Mouse (Mus musculus) E14TG2a.4 (cell line): ENCODE measurements at regions not wholly inside any gene's neighbourhood (a gene's known extent, or its start where the extent isn't known, plus 50 kb on each side); places are given as distances from the start of the nearest gene placed in this dataset.
"Not testable (repeated sequence)": the region's sequence is repeated elsewhere in the genome, so short reads cannot be mapped to it uniquely, and the experiment has no call there.

Experiments
- H3K27me3 ChIP-seq: 2 replicates; pipeline ENCODE4 v1.6.1; 2014; ENCODE audit warnings: low read length, control low read depth; ENCODE audit not compliant: insufficient read depth
- H3K36me3 ChIP-seq: 2 replicates; pipeline ENCODE4 v1.6.1; 2014; ENCODE audit warnings: low read length, control low read depth; ENCODE audit not compliant: insufficient read depth
- H3K4me1 ChIP-seq: replicated peaks from 2 replicates; pipeline ENCODE4 v1.6.1; 2014; ENCODE audit warnings: low read depth, low read length, control low read depth
- H3K4me3 ChIP-seq: replicated peaks from 2 replicates; pipeline ENCODE4 v1.5.1; 2014; ENCODE audit warnings: mild to moderate bottlenecking, low read length
- H3K9me3 ChIP-seq: 2 replicates; pipeline ENCODE4 v1.6.1; 2014; ENCODE audit warnings: low read length, control low read depth
- CTCF ChIP-seq: conservative IDR thresholded peaks from 2 replicates; pipeline ENCODE4 v1.5.1; 2014; ENCODE audit warnings: low read length
- NANOG ChIP-seq: IDR thresholded peaks from 2 replicates; pipeline ENCODE4 v1.6.1; 2014; ENCODE audit warnings: borderline replicate concordance, low read length, mixed read lengths
- POU5F1 ChIP-seq: IDR thresholded peaks from 2 replicates; pipeline ENCODE4 v1.6.1; 2014; ENCODE audit warnings: low read length, borderline replicate concordance

DNA sequence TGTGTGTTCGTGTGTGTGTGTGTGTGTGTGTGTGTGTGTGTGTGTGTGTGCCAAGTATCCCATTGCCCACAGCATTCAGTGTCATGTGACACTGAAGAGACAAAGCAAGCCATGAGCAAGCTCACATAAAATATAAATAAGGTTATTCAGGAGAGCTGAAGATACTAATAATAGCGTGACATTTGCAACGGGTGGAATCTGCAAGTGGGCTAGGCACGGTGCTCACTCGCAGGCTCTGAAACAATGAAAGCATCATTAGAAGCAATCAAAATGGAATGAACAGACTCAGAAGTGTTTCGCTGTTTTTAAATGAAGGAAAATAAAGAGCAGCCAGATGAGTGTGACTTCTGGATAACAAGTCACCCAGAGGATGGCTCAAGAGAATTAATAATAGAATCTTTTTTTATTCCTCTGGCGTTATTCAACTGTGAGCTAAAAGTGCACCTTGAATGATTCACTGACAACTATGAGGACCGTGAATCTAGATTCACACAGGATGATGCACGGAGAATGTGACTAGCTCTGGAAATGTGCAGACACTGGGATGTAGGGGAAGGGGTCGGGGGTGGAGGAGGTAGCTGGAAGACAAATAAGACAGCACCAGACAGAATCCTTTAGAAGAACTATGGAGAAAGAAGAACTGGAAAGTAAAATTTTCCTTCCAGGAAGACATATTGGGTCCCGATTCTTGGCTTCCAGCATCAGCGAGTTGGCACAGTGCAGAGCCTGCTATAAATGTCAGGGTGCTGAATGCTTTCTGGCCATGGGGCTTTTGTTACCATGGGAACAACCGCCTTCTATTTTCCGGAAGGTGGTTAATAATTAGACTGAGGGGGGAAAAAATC, 55.3 kb downstream of the Actbl2 start:
- no peaks in the 10 kb centered on the region for H3K4me1 ChIP-seq
- TF ChIP-seq CTCF (no peak), NANOG (no peak), POU5F1 (no peak)
- H3K36me3 ChIP-seq: no peaks in the 10 kb centered on the region
- peaks cover 5% of the 10 kb centered on the region for H3K9me3 ChIP-seq
- H3K27me3 ChIP-seq: no peaks in the 10 kb centered on the region
- no peak overlapping the region for H3K4me3 ChIP-seq

DNA sequence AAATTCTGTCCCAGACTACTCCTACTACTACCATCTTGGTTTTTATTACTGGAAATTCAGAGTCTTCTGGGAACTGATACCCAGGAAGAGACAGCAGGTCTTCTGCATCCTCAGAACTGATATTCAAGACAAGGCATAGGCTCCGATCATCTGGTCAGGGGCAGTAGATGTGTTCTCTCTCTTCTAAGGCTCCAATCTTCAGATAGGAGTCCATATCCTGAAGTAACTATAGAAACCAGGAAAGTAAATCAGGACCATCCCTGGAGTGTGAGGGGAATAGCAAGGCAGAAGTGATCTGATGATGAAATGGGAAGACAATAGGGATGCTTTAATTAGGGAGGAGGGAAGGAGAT, 55.9 kb downstream of the Actbl2 start:
- H3K27me3 ChIP-seq: no peaks in the 10 kb centered on the region
- H3K4me1 ChIP-seq: no peaks in the 10 kb centered on the region
- no peak for TF ChIP-seq POU5F1
- TF ChIP-seq NANOG: no peak
- TF ChIP-seq CTCF: no peak
- H3K4me3 ChIP-seq: no peak overlapping the region
- H3K9me3 ChIP-seq: peaks cover 5% of the 10 kb centered on the region
- H3K36me3 ChIP-seq: no peaks in the 10 kb centered on the region

DNA sequence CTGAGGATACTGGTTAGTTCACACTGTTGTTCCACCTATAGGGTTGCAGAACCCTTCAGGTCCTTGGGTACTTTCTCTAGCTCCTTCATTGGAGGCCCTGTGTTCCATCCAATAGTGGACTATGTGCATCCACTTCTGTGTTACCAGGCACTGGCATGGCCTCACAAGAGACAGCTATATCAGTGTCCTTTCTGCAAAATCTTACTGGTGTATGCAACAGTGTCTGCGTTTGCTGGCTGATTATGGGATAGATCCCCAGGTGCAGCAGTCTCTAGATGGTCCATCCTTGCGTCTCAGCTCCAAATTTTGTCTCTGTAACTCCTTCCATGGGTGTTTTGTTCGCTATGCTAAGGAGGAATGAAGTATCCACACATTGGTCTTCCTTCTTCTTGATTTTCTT, 58.7 kb downstream of the Actbl2 start:
- not testable (repeated sequence) for H3K27me3 ChIP-seq, H3K4me3 ChIP-seq, H3K4me1 ChIP-seq, H3K36me3 ChIP-seq
- peaks cover 26% of the 10 kb centered on the region for H3K9me3 ChIP-seq

DNA sequence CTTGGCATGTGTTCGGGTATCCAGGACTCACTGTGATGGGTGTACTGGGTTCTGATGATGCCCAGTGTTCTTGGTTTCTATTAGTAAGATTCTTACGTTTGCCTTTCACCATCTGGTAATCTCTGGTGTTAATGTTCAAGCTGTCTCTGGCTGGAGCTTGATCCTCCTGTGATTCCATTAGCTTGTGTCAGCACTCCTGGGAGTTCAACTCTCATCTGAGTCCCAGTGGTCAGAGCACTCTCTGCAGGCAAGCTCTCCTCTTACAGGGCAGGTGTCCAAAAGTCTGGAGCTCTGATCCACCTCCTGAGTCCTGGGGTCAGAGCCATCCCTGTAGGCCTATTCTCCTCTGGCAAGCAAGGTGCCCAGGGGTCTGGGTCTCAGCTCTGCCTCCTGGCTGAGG, 63.1 kb downstream of the Actbl2 start:
- H3K4me1 ChIP-seq, H3K36me3 ChIP-seq, H3K27me3 ChIP-seq, H3K4me3 ChIP-seq: not testable (repeated sequence)
- peaks cover 24% of the 10 kb centered on the region for H3K9me3 ChIP-seq

DNA sequence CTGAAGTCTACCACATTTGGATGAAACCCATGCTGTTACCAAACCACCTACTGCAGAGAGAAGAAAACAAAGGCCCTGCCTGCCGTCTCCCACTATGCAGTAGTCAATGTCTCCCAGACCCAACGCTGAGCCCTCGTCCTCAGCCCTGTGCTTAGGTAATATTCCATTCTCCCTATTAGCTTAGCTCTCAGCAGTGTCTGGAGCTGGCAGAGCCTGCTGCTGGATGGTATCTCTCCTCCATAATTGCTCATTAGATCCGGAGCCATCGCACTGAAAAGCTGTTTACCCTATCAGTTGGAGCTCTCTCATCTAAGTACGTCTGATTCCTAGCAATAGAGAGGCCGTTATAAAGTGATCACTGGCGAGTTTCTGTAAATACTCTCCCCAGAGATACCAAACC, 68.4 kb downstream of the Actbl2 start:
- peaks cover 5% of the 10 kb centered on the region for H3K4me1 ChIP-seq
- no peak for TF ChIP-seq NANOG
- H3K36me3 ChIP-seq: no peaks in the 10 kb centered on the region
- 0 out of 2 replicates have a peak, but pooled peaks cover 2% of the 10 kb centered on the region for H3K27me3 ChIP-seq
- H3K9me3 ChIP-seq: peaks cover 7% of the 10 kb centered on the region
- H3K4me3 ChIP-seq: no peak overlapping the region

DNA sequence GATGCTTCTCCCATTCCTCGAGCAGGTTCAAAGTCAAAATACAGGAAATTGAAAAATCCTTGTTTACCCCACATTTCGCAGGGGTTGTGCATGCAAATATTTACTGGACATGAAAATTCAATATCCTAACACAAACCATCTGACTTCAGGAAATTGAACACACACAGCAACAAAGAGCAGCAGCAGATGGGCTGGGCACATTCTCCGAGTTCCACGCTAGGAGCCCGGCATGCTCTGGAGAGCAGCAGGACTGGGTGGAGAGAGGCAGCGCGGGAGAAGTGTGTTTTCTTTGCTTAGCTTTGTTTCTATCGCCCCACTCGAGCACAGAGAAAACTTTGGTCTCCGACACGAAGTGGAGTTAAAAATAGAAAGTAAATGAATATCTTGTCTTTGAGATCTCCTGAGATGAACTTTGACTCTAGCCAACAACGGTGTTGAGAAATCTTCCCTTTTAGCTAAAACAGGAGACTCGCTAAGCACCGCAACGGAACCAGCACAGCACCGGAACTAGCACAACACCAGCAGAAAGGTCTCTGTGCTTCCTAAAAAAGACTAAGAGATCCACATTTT, 71.4 kb downstream of the Actbl2 start:
- H3K4me3 ChIP-seq: peak overlapping the region; percentile 55
- 0 out of 2 replicates have a peak, but pooled peaks cover 2% of the 10 kb centered on the region for H3K27me3 ChIP-seq
- no peaks in the 10 kb centered on the region for H3K9me3 ChIP-seq
- H3K4me1 ChIP-seq: peaks cover 5% of the 10 kb centered on the region
- TF ChIP-seq CTCF: no peak
- no peak for TF ChIP-seq NANOG
- no peak for TF ChIP-seq POU5F1
- no peaks in the 10 kb centered on the region for H3K36me3 ChIP-seq

DNA sequence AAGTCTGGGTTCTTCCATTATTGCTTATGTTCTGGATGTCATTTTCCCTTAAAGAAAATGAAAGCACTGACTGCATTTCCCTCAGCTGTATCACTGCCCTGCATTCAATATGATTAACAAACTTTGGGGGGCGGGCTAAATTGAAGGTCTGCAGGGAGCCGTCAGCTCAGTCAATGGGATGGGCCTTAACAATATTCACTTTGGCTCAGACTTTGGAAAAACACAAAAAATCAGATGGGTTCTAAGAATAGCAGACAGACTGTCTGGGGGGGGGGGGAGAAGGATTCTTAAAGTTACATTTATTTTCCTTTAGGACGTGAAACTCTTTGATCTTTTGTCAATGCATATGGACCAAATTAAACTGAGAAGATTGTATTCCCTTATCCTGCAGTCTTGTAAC, 78.2 kb downstream of the Actbl2 start:
- no peaks in the 10 kb centered on the region for H3K36me3 ChIP-seq
- TF ChIP-seq POU5F1 (no peak), NANOG (no peak), CTCF (no peak)
- H3K9me3 ChIP-seq: peaks cover 29% of the 10 kb centered on the region
- no peaks in the 10 kb centered on the region for H3K27me3 ChIP-seq
- no peak overlapping the region for H3K4me3 ChIP-seq
- H3K4me1 ChIP-seq: no peaks in the 10 kb centered on the region

DNA sequence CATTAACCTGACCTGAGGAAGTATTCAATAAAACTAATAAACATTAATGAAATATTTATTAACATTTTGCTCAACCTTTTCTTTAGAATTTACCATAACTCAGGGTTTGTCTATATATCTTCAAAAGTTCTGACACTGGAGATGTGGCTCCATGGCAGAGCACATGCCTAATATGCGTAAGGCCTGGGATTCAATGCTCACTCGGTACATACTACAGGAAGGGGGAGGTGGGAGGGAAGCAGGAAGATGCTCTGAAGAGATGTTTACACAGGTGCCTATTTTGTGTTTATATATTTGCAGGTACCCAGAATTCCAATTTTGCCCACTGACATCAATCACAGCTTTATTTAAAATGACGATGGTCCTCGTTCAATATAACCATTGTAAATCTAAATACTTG, 79.0 kb downstream of the Actbl2 start:
- no peak overlapping the region for H3K4me3 ChIP-seq
- H3K36me3 ChIP-seq: no peaks in the 10 kb centered on the region
- no peaks in the 10 kb centered on the region for H3K27me3 ChIP-seq
- peaks cover 29% of the 10 kb centered on the region for H3K9me3 ChIP-seq
- TF ChIP-seq POU5F1: no peak
- TF ChIP-seq NANOG: no peak
- no peak for TF ChIP-seq CTCF
- H3K4me1 ChIP-seq: no peaks in the 10 kb centered on the region

DNA sequence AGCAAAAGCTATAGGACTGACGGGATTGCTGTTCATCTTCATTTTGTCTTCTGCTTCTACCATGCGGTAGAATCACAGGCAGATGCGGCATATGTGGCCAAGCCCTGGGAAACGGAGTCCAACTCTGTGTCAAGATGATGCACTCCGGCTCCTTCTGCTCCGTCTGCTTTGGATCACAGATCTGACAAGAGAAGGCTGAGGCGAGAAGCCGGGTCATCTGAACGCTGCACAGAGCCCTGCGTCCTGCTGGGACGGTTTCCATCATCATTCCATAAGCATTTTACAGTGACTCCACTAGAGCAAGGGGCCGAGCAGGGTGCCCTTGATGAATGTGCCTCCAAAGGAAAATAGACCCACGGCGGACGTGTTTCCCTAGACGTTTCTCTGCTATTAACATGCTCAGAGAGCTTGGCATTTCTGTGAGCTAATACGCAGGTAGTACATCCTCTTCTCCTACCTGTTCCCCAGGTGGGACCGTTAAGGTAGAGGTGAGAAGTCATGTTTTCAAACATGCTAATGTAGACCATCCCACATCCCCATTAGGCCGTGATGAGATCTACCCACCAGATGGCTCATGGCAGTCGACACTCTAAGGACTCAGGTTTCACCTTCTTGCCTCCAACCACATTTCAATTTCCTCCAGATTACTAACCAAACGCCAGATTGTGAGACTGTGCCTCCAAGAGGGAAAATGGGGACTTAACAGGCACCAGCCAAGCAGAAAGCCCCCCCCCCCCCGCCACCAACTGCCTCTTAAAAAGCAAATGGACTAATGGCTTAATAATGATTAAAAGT, 79.6 kb downstream of the Actbl2 start:
- H3K27me3 ChIP-seq: no peaks in the 10 kb centered on the region
- TF ChIP-seq POU5F1 (no peak), NANOG (no peak), CTCF (no peak)

More for the DNA sequence above, 79.6 kb downstream of the Actbl2 start:
- H3K9me3 ChIP-seq: peaks cover 29% of the 10 kb centered on the region
- H3K36me3 ChIP-seq: no peaks in the 10 kb centered on the region
- H3K4me3 ChIP-seq: no peak overlapping the region
- H3K4me1 ChIP-seq: no peaks in the 10 kb centered on the region
